Mouse (Mus musculus) B cell, adult 2 months (primary cell): Measurements from ENCODE around the gene Klk1.

Experiments used
- DNase-seq, 2 experiments: peaks; one replicate each; pipeline ENCODE4 v3.0.0; 2022

The Klk1 gene

GRCm38 (mm10) chr7:44254930-44255329, 29.8 kb downstream of the Klk1 start:
- no peak for DNase-seq

- DNase-seq = no peak
Observed at GRCm38 (mm10) chr7:44257278-44257677, 32.1 kb downstream of the Klk1 start, which contains the start of gene Acp4. Gene Acp4, minus strand, starts transcription at chr7:44257378.

DNA sequence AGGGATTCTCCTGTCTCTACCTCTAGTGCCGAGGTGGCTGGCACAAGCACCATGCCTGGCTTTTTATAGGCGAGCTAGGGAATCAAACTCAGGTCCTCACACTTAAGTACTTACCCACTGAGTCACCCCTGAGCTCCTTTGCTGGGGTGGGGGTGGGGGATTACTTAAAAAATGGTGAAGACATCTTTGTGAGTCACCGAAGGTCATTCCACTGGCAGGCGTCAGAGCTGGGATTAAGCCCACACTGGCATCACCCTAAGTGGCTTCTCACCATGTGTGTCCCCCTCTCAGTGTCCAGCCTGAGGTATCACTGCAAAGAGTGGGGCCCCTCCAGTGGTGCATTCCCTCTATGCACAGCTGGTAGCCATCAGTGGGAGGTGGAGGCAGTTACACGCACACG, 35.2 kb downstream of the Klk1 start:
- DNase-seq = no peak

GRCm38 (mm10) chr7:44261147-44261546, 36.0 kb downstream of the Klk1 start, which contains the start of gene Gm15517:
Gene Gm15517, plus strand, starts transcription at chr7:44261447.
- DNase-seq = no peak

- DNase-seq = peak; percentile 94 to 95
Observed at GRCm38 (mm10) chr7:44262791-44263643, 37.9 kb downstream of the Klk1 start.

DNA sequence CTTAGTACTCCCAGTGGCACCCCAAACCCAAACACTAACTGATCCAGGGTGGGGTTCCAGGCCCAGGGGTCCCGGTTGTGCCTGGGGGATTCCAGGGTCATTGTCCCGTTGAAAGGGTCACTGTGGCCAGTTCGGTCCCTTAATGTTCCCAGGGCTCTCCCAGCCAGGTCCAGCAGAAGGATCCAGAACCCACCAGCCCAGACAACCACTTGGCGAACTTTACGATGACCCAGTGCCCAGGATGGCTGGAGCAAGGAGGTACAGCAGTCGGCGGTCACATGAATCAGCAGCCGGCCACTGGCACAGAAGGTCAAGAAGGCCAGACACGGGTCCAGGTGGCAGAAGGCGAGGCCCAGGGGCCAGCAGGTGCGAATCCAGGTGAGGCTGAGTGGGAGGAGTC, 43.0 kb downstream of the Klk1 start:
- DNase-seq = no peak

GRCm38 (mm10) chr7:44269397-44269796, 44.2 kb downstream of the Klk1 start:
- no peak for DNase-seq

DNA sequence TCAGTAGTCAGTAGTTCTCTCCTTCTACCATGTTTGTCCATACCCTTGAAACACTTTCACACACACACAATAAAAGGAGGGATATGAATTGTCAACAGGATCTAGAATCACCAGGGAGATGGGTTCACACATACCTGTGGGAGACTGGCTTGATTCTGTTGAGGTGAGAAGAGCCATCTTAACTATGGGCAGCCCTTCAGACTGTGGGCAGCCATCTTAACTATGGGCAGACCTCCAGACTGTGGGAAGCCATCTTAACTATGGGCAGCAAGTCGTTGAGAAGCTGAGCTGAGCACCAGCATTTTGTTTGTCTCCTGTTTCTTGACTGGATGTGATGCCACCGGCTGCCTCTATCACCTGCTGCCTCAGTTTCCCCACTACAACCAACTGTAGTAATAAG, 46.1 kb downstream of the Klk1 start:
- DNase-seq = peak in 1 of 2 experiments; percentile 18

DNA sequence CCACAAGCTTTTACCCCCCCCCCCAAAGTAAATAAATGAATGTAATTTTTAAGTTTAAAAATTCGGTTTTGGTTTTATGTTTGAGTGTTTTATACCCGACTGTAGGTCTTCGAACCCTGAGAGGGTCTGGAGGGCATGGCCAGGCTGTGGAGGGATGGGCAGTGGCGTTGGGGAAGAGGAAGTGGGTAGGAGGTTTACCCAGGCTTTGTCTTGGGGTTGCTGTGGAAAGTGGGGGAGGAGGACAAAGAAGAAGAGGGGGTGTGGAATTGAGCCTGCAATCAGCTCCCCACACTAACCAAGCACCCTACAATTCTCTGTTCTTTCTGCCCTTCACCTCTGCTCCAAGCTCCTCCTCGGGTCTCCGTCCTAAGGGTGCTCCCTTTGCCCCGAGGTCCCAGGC, 47.4 kb downstream of the Klk1 start:
- DNase-seq = no peak

GRCm38 (mm10) chr7:44273446-44273845, 48.3 kb downstream of the Klk1 start:
- DNase-seq = no peak

GRCm38 (mm10) chr7:44274096-44274495, 48.9 kb downstream of the Klk1 start:
- no peak for DNase-seq

DNA sequence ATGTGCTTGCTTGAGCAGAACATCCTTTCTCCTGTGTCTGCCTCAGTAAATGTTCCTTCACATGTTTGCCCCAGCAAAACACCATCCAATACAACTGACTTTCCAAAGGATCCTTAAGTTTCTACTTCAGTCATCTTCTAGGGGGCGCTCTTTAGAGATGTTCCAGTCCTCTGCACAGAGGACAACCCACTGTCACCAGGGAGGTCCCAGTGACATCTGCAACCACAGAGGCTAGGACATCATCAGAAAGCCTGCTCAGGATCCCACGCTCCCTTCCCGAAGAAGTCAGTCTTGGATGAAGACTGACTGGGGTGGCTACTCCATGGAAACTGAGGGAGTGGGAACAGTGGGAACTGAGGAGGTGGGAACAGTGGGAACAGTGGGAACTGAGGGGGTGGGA, 50.4 kb downstream of the Klk1 start:
- no peak for DNase-seq

GRCm38 (mm10) chr7:44276461-44277249, 51.5 kb downstream of the Klk1 start:
- DNase-seq = no peak

DNA sequence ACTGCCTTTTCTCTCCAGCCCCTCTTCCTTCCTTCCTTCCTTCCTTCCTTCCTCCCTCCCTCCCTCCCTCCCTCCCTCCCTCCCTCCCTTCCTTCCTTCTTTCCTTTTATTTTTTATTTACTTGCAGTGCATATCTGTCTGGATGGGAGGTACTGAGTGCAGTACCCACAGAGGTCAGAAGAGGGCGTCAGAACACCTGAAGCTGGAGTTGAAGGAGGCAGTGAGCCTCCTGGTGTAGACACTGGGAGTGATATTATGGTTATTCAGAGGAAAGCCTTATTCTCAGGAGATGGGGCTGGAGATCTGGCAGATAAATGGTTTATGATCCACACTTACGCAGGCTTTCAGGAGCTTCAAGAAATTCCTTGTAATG, 52.1 kb downstream of the Klk1 start:
- peak; percentile 82 to 84 for DNase-seq
